Mouse (Mus musculus) liver, embryonic 16.5 days (tissue): Measurements from ENCODE around the gene Slamf8. TPM values are rescaled to one million over a fixed set of nuclear protein-coding genes. Genes with fewer than 3 reads are reported as not detected.

Source experiments
- ATAC-seq: fragments of 200-750 bp; cut with Nextera tagmentation; 2 replicates; pipeline ENCODE4 v1.8.0; 2017; ENCODE audit warnings: low read depth, mild to moderate bottlenecking, moderate number of reproducible peaks, moderate library complexity
- H3K27ac ChIP-seq: fragments of 300-500 bp; sonication (generic); 2 replicates; pipeline ENCODE4 v1.5.1; 2014; ENCODE audit warnings: mild to moderate bottlenecking, low read length
- H3K27me3 ChIP-seq: fragments of 300-500 bp; sonication (generic); 2 replicates; pipeline ENCODE4 v1.6.1; 2014; ENCODE audit warnings: low read depth, low read length, mixed read lengths; ENCODE audit not compliant: control insufficient read depth, insufficient read depth
- H3K36me3 ChIP-seq: fragments of 300-500 bp; sonication (generic); 2 replicates; pipeline ENCODE4 v1.6.1; 2014; ENCODE audit warnings: mild to moderate bottlenecking; ENCODE audit not compliant: control insufficient read depth, insufficient read depth
- H3K4me1 ChIP-seq: fragments of 300-500 bp; sonication (generic); 2 replicates; pipeline ENCODE4 v1.6.1; 2014; ENCODE audit warnings: low read depth, low read length, mixed read lengths; ENCODE audit not compliant: control insufficient read depth
- H3K4me2 ChIP-seq: fragments of 300-500 bp; sonication (generic); 2 replicates; pipeline ENCODE4 v1.6.1; 2014; ENCODE audit warnings: low read depth, low read length, mixed read lengths
- H3K4me3 ChIP-seq: fragments of 300-500 bp; sonication (generic); 2 replicates; pipeline ENCODE4 v1.5.1; 2014; ENCODE audit warnings: low read depth, mild to moderate bottlenecking, low read length
- H3K9ac ChIP-seq: fragments of 300-500 bp; sonication (generic); 2 replicates; pipeline ENCODE4 v1.6.1; 2014; ENCODE audit warnings: low read depth, low read length
- H3K9me3 ChIP-seq: fragments of 300-500 bp; sonication (generic); replicated peaks from 2 replicates; pipeline ENCODE4 v1.6.1; 2016; ENCODE audit warnings: low read length; ENCODE audit not compliant: control insufficient read depth
- WGBS: fragments of 180-500 bp; shearing (Covaris S2); extraction: QIAGEN DNeasy Blood & Tissue Kit; methylation state at CpG from one replicate; pipeline ENCODE4 v1.1.7; 2014; ENCODE audit not compliant: insufficient replicate concordance; 5-methylcytosine and 5-hydroxymethylcytosine counted together
- polyA plus RNA-seq: library from polyadenylated mRNA; unstranded; fragments of >200 nt; fragmentation: Nextera tagmentation; extraction: Ambion mirVana; gene quantifications from 2 replicates; pipeline ENCODE4 v1.2.1, GENCODE M21; 2015

Gene Slamf8
- polyA plus RNA-seq, result 0.11 and 0.15 TPM in 2 replicates

DNA sequence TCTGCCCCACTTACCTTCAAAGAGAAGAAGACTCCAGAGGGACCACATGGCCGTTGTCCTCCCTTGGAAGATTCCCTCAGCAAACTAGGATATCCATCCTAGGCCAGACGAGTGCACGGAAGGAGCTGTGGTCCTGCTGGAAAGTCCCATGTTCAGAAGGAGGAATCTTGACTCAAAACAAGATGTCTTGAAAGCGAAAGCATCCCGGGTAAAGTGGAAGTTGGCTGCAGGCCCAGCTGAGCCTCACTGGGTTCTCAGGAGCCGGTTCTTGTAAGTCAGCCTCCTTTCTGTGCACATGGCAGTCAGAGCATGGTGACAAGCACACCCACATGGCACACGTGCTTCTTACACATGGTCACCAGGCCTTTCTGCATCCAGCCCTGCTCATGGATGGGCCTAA is at the start of gene Slamf8:
TSS of gene Slamf8 (minus strand) at position 184 of the 400 bp plus-strand sequence.
- H3K4me1 ChIP-seq, result no peaks in the 10 kb centered on the region
- WGBS, result 55% methylated on average over 7 of the region's 7 CpGs
- H3K36me3 ChIP-seq, result no peaks in the 10 kb centered on the region
- H3K4me2 ChIP-seq, result no peak within 1 kb of the TSS
- no peak within 1 kb of the TSS for H3K27ac ChIP-seq
- H3K27me3 ChIP-seq, result no peaks in the 10 kb centered on the region; the same call in 1 of the 2 replicates
- no peak for ATAC-seq
- H3K4me3 ChIP-seq, result no peak within 1 kb of the TSS
- H3K9ac ChIP-seq, result no peak within 1 kb of the TSS
- H3K9me3 ChIP-seq, result no peaks in the 10 kb centered on the region

DNA sequence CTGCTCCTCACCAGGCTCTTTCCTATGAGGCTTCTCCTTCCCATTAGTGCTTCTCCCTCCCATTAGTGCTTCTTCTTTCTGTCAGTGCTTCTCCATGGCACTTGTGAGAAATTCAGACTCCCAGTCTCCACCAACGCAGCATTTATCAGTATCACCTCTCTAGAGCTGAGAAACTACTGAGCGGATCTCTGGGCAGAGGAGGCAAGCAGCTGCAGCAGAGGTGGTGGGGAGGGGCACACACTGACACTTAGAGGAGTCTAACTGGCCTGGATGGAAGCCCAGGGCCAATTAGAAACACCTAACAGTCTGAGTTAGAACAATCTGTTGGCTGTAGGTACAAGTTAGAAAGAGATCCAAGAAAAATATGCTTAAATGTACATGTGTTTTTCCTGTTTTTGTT is 48.4 kb upstream of the Slamf8 start:
- no peak for ATAC-seq
- no peak overlapping the region for H3K27ac ChIP-seq
- no peaks in the 10 kb centered on the region for H3K9me3 ChIP-seq
- H3K27me3 ChIP-seq, result no peaks in the 10 kb centered on the region
- H3K4me2 ChIP-seq, result no peak overlapping the region
- WGBS, result 39% methylated on average over 2 of the region's 2 CpGs
- H3K4me1 ChIP-seq, result no peaks in the 10 kb centered on the region
- H3K9ac ChIP-seq, result no peak overlapping the region
- no peaks in the 10 kb centered on the region for H3K36me3 ChIP-seq
- no peak overlapping the region for H3K4me3 ChIP-seq

- H3K27me3 ChIP-seq, result no peaks in the 10 kb centered on the region
- no peak overlapping the region for H3K4me3 ChIP-seq
- 62% methylated on average over 4 of the region's 4 CpGs for WGBS
- no peaks in the 10 kb centered on the region for H3K9me3 ChIP-seq
- ATAC-seq, result no peak
- no peak overlapping the region for H3K9ac ChIP-seq
- no peak overlapping the region for H3K27ac ChIP-seq
- H3K4me2 ChIP-seq, result no peak overlapping the region
- H3K4me1 ChIP-seq, result no peaks in the 10 kb centered on the region
- H3K36me3 ChIP-seq, result no peaks in the 10 kb centered on the region
Measured at GRCm38 (mm10) chr1:172637801-172638200, 47.4 kb upstream of the Slamf8 start.

DNA sequence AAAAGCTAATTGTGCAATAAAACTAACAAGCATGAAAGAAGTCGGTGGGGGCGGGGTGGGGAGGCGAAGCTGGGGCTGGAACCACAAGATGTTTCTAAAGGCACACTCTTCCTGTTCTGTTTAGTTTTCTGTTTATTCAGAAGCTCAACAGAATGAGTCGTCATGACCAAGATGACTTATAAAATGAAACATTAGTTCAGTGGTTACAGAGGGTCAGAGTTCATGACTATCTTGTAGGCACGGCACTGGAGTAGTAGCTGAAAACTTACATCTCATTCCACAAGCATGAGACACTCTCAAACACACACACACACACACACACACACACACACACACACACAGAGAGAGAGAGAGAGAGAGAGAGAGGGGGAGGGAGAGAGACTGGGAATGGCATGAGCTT is 45.9 kb upstream of the Slamf8 start:
- H3K36me3 ChIP-seq, result no peaks in the 10 kb centered on the region
- no peaks in the 10 kb centered on the region for H3K9me3 ChIP-seq
- no peak overlapping the region for H3K4me3 ChIP-seq
- no peak overlapping the region for H3K9ac ChIP-seq
- no peak overlapping the region for H3K27ac ChIP-seq
- 62% methylated on average over 5 of the region's 5 CpGs for WGBS
- no peak for ATAC-seq
- H3K4me1 ChIP-seq, result no peaks in the 10 kb centered on the region; the same call in 1 of the 2 replicates
- no peak overlapping the region for H3K4me2 ChIP-seq
- no peaks in the 10 kb centered on the region for H3K27me3 ChIP-seq

DNA sequence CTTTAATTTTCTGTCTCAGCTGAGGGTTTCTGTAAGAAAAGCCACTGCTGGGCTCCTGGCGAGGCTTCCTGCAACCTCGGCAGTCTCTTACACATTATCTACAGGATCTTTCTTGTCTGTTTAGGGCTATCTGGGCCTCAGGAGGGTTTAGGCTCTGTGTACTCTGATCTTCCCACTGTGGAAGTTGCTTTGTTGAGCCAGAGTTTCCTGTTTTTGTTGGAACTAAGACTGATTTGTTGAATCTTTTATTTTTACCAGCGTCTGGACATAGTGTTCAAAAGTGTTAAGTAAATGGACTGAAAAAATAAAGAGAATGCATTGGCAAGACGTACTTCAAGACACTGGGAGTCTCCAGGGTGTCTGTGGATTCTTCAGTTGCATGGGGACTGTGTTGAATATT is 44.9 kb upstream of the Slamf8 start:
- Histone ChIP-seq H3K4me3 (no peak overlapping the region), H3K4me2 (no peak overlapping the region), H3K9me3 (no peaks in the 10 kb centered on the region), H3K9ac (no peak overlapping the region), H3K36me3 (no peaks in the 10 kb centered on the region), H3K27me3 (no peaks in the 10 kb centered on the region), H3K4me1 (no peaks in the 10 kb centered on the region; the same call in 1 of the 2 replicates), H3K27ac (no peak overlapping the region)
- ATAC-seq, result no peak
- WGBS, result 19% methylated on average over 4 of the region's 4 CpGs

GRCm38 (mm10) chr1:172634136-172634535 is 43.8 kb upstream of the Slamf8 start:
- ATAC-seq, result no peak
- H3K9ac ChIP-seq, result no peak overlapping the region
- H3K4me3 ChIP-seq, result no peak overlapping the region
- WGBS, result 72% methylated on average over 2 of the region's 2 CpGs
- H3K4me1 ChIP-seq, result no peaks in the 10 kb centered on the region; the same call in 1 of the 2 replicates
- H3K27ac ChIP-seq, result no peak overlapping the region
- no peaks in the 10 kb centered on the region for H3K27me3 ChIP-seq
- H3K4me2 ChIP-seq, result no peak overlapping the region
- no peaks in the 10 kb centered on the region for H3K36me3 ChIP-seq
- no peaks in the 10 kb centered on the region for H3K9me3 ChIP-seq

GRCm38 (mm10) chr1:172632451-172633326 is 42.3 kb upstream of the Slamf8 start, which contains the start of gene Dusp23:
Gene Dusp23 (minus strand): TSS chr1:172632962.
- ATAC-seq, result peak; percentile 95
- H3K36me3 ChIP-seq, result no peaks in the 10 kb centered on the region
- WGBS, result under 1% methylated on average over 53 of the region's 53 CpGs
- peak within 1 kb of the TSS; percentile 83 for H3K4me2 ChIP-seq
- H3K27ac ChIP-seq, result peak within 1 kb of the TSS; percentile 91
- no peaks in the 10 kb centered on the region; the same call in 1 of the 2 replicates for H3K4me1 ChIP-seq
- H3K9me3 ChIP-seq, result no peaks in the 10 kb centered on the region
- H3K9ac ChIP-seq, result peak within 1 kb of the TSS; percentile 68
- no peaks in the 10 kb centered on the region for H3K27me3 ChIP-seq
- H3K4me3 ChIP-seq, result peak within 1 kb of the TSS; percentile 72

DNA sequence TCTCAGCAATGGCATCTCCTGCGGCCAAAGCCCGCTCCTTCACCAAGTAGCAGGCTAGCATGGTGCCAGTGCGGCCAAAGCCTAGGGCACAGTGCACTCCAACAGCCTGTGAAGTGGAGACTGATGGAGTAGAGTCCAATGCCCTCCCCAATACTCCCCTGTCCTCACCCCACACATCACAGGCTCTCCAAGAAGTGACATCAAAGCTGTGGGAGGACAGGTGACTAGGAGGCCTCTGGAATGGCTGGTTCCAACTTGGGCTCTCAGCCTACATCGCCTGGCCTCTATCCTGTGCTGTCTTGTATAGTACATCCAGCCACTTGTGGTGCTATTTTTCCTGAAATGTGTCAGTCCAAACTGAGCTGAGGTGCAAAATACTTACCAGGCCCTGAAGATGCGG is 41.4 kb upstream of the Slamf8 start:
- Histone ChIP-seq H3K4me2 (no peak overlapping the region), H3K36me3 (no peaks in the 10 kb centered on the region), H3K9ac (no peak overlapping the region), H3K4me1 (no peaks in the 10 kb centered on the region; the same call in 1 of the 2 replicates), H3K4me3 (no peak overlapping the region), H3K27ac (no peak overlapping the region), H3K27me3 (no peaks in the 10 kb centered on the region), H3K9me3 (no peaks in the 10 kb centered on the region)
- 77% methylated on average over 5 of the region's 5 CpGs for WGBS
- no peak for ATAC-seq

DNA sequence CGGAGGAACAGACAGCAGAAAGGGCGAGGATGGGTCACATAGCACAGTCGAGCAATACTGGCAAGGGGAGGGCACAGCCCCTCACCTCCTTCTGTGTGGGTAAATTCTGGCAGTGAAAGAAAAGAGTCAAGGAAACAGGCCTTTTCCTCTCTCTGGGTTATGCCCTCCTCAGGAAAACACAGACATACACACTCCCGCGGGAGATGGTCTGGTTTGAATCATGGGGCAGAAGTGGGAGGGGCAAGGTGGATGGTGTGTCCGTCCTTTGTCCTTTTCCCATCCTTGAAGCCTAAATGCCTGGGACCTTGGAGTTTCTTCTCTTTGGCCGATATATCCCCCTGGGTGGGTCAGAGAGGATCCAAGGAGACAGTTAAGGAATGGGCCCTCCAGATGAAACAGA is 39.5 kb upstream of the Slamf8 start:
- no peak overlapping the region for H3K4me2 ChIP-seq
- no peaks in the 10 kb centered on the region for H3K27me3 ChIP-seq
- no peak overlapping the region for H3K27ac ChIP-seq
- no peak overlapping the region for H3K9ac ChIP-seq
- no peaks in the 10 kb centered on the region; the same call in 1 of the 2 replicates for H3K4me1 ChIP-seq
- H3K36me3 ChIP-seq, result no peaks in the 10 kb centered on the region
- WGBS, result 68% methylated on average over 7 of the region's 7 CpGs
- H3K9me3 ChIP-seq, result no peaks in the 10 kb centered on the region
- ATAC-seq, result no peak
- H3K4me3 ChIP-seq, result no peak overlapping the region
